Mouse (Mus musculus) neutrophil, adult 5-6 weeks (primary cell): Measurements from ENCODE around the gene Hsd17b12. TPM values are rescaled to one million over a fixed set of nuclear protein-coding genes. Genes with fewer than 3 reads are reported as not detected.

Source experiments
- ATAC-seq: fragments of 151-379, 151-347 bp; 2 replicates; pipeline ENCODE4 v1.8.0; 2017; ENCODE audit warnings: mild to moderate bottlenecking, moderate TSS enrichment; ENCODE audit not compliant: insufficient number of reproducible peaks, poor library complexity, low FRiP score, severe bottlenecking; ENCODE audit errors: extremely low read depth
- total RNA-seq: library from RNA; stranded (forward); fragments of 200-1000 nt; gene quantifications from 2 replicates; pipeline ENCODE4 v1.2.3, GENCODE M21; 2017

The Hsd17b12 gene
- total RNA-seq, 1 experiment from 2014 or later: 31.5 TPM

DNA sequence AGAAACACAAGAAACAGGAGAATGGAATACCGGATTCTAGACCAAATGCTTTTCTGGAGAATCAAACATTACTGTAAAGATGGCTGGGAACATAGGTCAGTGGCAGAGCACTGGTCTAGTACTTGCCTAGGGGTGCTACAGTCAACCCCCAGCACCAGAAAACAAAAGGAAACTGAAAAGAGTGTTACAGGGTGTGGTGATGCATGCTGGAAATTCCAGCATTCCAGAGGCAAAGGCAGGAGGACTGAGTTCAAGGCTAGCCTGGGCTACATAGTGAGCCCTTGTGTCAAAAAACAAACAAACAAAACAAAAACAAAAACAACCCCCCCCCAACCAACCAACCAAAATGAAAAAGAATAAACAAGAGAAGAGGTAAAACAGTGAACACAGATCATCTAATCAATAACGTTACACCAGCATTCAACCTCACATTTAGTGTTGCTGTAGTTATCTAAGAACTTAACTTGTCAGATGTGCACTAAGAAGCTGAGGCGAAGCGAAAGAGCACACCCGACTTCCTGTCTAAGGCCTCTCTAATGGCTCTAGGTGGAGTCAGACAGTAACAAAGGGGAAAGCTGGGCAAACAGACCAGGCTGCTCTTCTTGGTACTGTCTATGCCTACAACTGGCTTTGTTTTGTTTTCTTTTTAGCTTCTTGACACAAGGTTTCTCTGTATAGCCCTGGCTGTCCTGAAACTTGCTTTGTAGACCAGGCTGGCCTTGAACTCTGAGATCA lies 117.2 kb downstream of the Hsd17b12 start:
- ATAC-seq: no peak

GRCm38 (mm10) chr2:94035428-94036331 lies 122.1 kb downstream of the Hsd17b12 start:
- ATAC-seq: peak; percentile 44; the same call in 1 of the 2 replicates

DNA sequence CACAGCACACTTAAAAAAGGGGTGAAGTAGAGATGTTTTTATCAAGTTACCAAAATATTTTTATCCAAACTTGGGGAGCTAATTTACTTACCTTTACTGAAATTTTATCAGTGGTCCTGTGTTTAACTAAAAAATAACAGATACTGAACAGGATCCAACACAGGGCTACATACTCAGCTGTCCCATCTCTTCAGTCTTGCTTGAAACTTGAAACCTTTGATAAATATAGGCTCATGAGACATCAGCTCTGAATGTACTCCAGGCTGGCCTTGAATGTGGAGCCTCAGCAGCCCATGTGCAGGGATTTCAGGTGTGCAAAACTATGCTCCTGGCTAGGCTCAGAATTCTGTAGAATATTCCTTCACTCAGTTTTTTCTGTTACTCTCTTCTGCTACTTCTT lies 127.2 kb downstream of the Hsd17b12 start:
- ATAC-seq: no peak

DNA sequence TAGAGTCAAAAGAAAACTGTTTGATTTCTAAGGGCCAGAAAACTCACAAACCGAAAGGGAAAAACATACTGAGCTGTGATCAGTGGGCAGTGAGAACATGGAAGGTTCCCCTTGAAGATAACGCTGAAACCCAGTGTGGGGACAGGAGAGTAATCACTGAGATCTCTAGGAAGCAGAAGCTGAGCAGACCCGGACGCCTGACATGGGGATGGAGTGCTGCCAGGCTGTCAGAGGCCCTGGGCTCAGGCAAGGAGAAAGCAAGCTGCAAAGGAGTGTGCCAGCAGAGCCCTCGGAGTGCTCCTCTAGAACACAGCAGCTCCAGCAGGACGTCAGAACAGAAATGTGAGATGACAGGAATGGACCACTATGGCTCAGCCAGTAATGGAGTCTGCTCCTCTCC lies 133.1 kb downstream of the Hsd17b12 start:
- ATAC-seq: no peak

DNA sequence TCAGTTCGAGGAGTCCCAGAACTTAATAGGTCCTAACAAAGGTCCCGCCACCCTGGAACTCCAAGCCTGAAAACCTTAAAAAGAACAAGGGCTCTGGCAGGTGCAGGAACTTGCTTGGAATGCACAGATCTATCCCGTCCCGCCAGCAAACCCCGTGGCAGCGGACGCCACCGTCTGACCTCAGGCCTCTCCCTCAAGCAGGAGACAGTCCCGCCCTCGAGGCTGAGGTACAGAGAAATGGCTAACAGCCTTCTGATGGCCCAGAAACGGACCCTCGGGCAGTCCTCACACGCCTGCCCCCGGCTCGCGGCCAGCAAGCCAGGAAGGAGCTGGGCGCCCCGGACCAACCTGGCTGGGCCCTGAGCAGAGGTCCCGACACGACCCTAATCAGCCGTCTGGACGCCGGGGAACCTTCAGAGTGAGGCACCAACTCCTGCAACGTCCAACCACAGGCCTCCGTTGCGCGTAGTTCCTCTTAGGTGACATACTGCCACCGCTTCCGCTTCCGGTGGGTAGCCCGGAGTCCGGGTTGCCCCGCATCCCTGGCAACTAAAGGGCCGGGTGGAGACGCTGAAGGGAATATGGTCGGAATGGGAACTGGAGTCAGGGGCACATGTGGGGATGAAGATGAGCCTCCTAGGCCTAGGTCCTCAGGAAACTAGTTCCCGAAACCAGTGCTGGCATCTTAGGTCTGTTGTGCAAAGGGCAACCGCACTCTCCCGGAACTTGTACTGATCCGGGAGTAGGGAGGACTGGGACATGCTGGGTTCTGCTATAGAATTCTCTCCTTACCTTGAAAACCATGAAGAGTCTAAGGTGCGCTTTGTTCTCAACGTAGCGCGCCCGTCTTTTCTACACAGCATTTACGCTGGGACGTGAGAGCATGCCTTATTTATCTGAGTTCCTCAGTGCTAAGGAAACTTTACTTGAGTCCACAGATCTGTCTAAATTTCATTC lies 147.2 kb downstream of the Hsd17b12 start, which contains the start of gene Alkbh3:
TSS of gene Alkbh3 (minus strand) at position 473 of the 957 bp plus-strand sequence.
- ATAC-seq: peak; percentile 100

DNA sequence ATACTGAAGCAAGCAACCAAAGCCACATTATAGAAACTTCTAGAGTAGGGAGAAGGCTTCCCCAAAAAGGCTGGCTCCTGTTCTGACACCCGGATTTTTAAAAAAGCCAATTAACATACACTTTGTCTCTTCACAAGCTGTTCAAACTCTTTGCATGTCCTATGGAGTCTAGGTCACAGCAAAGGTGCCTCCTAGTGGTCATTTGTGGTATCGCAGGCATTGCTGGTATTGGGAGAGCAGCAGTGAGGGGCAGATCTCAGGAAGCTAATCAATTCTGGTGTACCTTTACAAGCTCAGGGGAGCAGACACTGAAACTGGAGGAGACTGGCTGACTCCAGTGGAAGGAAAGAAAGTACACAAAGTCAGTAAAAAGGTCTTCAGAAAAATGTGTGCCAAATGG lies 155.4 kb downstream of the Hsd17b12 start:
- ATAC-seq: peak; percentile 75; the same call in 1 of the 2 replicates

- ATAC-seq: no peak
Measured at GRCm38 (mm10) chr2:94001918-94002317, 155.8 kb downstream of the Hsd17b12 start.

DNA sequence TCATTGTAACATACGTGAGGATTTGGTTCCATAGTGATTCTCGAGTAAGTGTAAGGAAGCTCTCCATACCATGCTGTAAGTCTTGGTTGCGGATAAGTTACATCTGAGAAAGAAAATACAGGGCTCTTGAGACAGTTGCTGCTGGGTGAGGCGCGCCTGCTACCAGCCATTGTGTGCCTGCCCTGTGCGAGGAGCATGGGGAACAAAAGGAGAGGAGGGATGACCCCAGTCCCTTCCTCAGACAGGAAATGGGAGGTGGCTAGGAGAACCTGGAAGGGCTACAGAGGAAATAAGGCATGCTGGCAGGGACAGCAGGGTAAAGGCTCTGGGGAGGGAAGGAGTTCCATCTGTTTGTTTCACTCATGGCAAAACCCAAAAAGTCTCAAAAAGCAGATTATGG lies 156.4 kb downstream of the Hsd17b12 start:
- ATAC-seq: no peak

- ATAC-seq: no peak
Measured at GRCm38 (mm10) chr2:93996254-93996653, 161.5 kb downstream of the Hsd17b12 start, which contains the start of gene Gm27027. Gm27027 (minus strand) TSS chr2:93996354.

DNA sequence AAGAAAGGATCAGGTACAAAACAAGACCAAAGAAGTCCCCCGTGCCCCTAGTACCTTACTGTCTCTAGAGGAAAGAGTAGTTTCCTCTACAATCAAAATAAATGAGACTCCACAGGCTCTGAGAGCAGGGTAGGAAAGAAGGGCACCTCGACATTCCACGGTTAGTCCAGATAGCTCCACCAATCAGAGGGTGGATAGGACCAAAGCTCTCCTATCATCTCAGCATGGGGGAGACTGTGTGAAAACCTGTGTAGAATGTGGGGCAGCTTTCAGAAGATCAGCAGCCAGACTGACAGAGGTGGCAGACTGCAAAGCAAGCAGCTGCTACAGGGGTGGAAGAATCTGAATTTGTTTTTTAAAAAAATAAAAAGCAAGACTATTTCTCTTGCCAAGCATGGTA lies 165.0 kb downstream of the Hsd17b12 start:
- no peak for ATAC-seq

DNA sequence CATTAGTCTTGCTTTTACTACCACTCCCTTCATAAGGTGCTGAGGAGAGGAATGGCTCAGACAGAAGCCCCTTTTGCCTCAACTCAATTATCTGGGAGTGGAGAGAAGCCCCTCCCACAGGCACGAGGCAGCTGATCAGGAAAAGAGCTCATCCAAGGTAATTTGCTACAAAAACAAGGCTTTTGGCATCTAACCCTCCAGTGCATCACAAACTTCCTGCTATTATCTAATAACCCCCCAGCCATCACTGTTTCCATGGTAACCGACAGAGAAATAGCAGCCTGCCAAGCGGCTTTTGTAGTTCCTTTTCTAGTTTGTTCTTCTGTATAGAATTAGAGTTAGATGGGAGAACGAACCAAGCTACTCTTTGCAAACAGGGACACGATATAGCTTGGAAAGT lies 165.5 kb downstream of the Hsd17b12 start:
- ATAC-seq: no peak

GRCm38 (mm10) chr2:93991336-93991735 lies 166.4 kb downstream of the Hsd17b12 start:
- no peak for ATAC-seq

- ATAC-seq: no peak
Measured at GRCm38 (mm10) chr2:93988440-93988839, 169.3 kb downstream of the Hsd17b12 start.

Other genes with a start within 250 kb of the Hsd17b12 start
- 0.49 TPM in 1 of 2 replicates, not detected in the other for gene Gm13889, start 200.8 kb downstream of the Hsd17b12 start, total RNA-seq
- not detected in 2 replicates for gene Gm27027, start 161.6 kb downstream of the Hsd17b12 start, total RNA-seq
- 31.2 and 32.0 TPM in 2 replicates for gene Alkbh3, start 147.2 kb downstream of the Hsd17b12 start, total RNA-seq
- gene Ttc17, start 248.7 kb upstream of the Hsd17b12 start, total RNA-seq: 41.3 and 42.4 TPM in 2 replicates